Mouse (Mus musculus) midbrain, postnatal 0 days (tissue): ENCODE results near the gene Aarsd1. TPM values are rescaled to one million over a fixed set of nuclear protein-coding genes. Genes with fewer than 3 reads are reported as not detected.

Experiments
- ATAC-seq: fragments of 200-750 bp; cut with Nextera tagmentation; 2 replicates; pipeline ENCODE4 v1.8.0; 2017; ENCODE audit warnings: moderate number of reproducible peaks, mild to moderate bottlenecking, moderate TSS enrichment, moderate library complexity; ENCODE audit not compliant: low FRiP score
- DNase-seq: peaks from one replicate; pipeline ENCODE4 v3.0.0-alpha.2; 2015; ENCODE audit warnings: low spot score
- H3K27ac ChIP-seq: fragments of 300-500 bp; sonication (generic); 2 replicates; pipeline ENCODE4 v1.5.1; 2014; ENCODE audit warnings: low read depth, mild to moderate bottlenecking, low read length, mixed read lengths
- H3K27me3 ChIP-seq: fragments of 300-500 bp; sonication (generic); 2 replicates; pipeline ENCODE4 v1.6.1; 2014; ENCODE audit warnings: low read length, control low read depth, mixed read lengths; ENCODE audit not compliant: insufficient read depth
- H3K36me3 ChIP-seq: fragments of 300-500 bp; sonication (generic); 2 replicates; pipeline ENCODE4 v1.6.1; 2014; ENCODE audit warnings: low read length, control low read depth, mixed read lengths; ENCODE audit not compliant: insufficient read depth
- H3K4me1 ChIP-seq: fragments of 300-500 bp; sonication (generic); 2 replicates; pipeline ENCODE4 v1.6.1; 2014; ENCODE audit warnings: mild to moderate bottlenecking, control low read depth, antibody characterized with exemption, low read length, mixed read lengths; ENCODE audit not compliant: insufficient read depth
- H3K4me2 ChIP-seq: fragments of 300-500 bp; sonication (generic); 2 replicates; pipeline ENCODE4 v1.6.1; 2014; ENCODE audit warnings: low read depth, mild to moderate bottlenecking, low read length, mixed read lengths; ENCODE audit not compliant: poor library complexity, severe bottlenecking
- H3K4me3 ChIP-seq: fragments of 300-500 bp; sonication (generic); 2 replicates; pipeline ENCODE4 v1.5.1; 2014; ENCODE audit warnings: low read depth, mild to moderate bottlenecking, low read length, moderate library complexity
- H3K9ac ChIP-seq: fragments of 300-500 bp; sonication (generic); replicated peaks from 2 replicates; pipeline ENCODE4 v1.6.1; 2014; ENCODE audit warnings: mild to moderate bottlenecking, low read length, moderate library complexity, mixed read lengths; ENCODE audit not compliant: poor library complexity, severe bottlenecking
- H3K9me3 ChIP-seq: fragments of 300-500 bp; sonication (generic); 2 replicates; pipeline ENCODE4 v1.6.1; 2016; ENCODE audit warnings: low read length, control low read depth
- CTCF ChIP-seq: IDR thresholded peaks from 2 replicates; pipeline ENCODE4 v1.5.1; 2016; ENCODE audit warnings: antibody characterized with exemption, mild to moderate bottlenecking
- WGBS: fragments of 180-500 bp; shearing (Covaris S2); extraction: QIAGEN DNeasy Blood & Tissue Kit; methylation state at CpG from one replicate; pipeline ENCODE4 v1.1.7; 2014; 5-methylcytosine and 5-hydroxymethylcytosine counted together
- polyA plus RNA-seq: library from polyadenylated mRNA; unstranded; fragments of >200 nt; fragmentation: Nextera tagmentation; extraction: Ambion mirVana; gene quantifications from 2 replicates; pipeline ENCODE4 v1.2.1, GENCODE M21; 2015
- total RNA-seq: library from RNA; depleted of rRNA; stranded (reverse); fragments of >200 nt; gene quantifications from 2 replicates; pipeline ENCODE4 v1.2.3, GENCODE M21; 2014

The Aarsd1 gene
- total and polyA plus RNA-seq, 2 experiments from 2014 or later: 67.4 to 107 TPM

- no peak overlapping the region for H3K9ac ChIP-seq
- H3K36me3 ChIP-seq: peaks cover 48% of the 10 kb centered on the region
- H3K27me3 ChIP-seq: no peaks in the 10 kb centered on the region
- no peak for TF ChIP-seq CTCF
- H3K4me2 ChIP-seq: no peak overlapping the region
- H3K9me3 ChIP-seq: no peaks in the 10 kb centered on the region
- no peak overlapping the region for H3K4me3 ChIP-seq
- 92% methylated on average over 9 of the region's 9 CpGs for WGBS
- peaks cover under 1% of the 10 kb centered on the region for H3K4me1 ChIP-seq
- ATAC-seq (no peak), DNase-seq (no peak)
- no peak overlapping the region for H3K27ac ChIP-seq
Observed at GRCm38 (mm10) chr11:101431327-101431726, 13.9 kb upstream of the Aarsd1 start.

DNA sequence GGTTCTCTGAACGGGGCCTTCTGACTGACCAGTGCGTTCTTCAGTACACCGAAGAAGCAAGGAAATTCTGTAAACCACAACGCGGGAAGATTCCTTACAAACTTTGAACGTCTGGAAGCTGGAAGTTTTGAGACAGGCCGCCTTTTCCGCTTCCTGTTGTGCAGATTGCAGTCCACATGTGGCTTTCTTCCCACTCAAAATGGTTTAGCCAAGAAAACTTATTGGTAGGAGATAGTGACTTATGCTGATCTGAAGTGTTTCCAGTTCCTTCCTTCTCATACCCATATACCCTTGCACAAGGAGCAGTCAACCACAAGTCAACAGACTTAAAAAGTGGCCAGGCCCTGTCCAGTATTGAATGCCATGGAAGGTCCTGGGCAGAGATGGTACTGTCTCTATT is 8.8 kb upstream of the Aarsd1 start:
- Histone ChIP-seq H3K27ac (no peak overlapping the region), H3K36me3 (peaks cover 11% of the 10 kb centered on the region), H3K9ac (peak overlapping the region; percentile 84; the same call in 1 of the 2 replicates), H3K4me1 (peaks cover 13% of the 10 kb centered on the region), H3K9me3 (no peaks in the 10 kb centered on the region), H3K4me3 (peak overlapping the region; percentile 98), H3K4me2 (peak overlapping the region; percentile 81), H3K27me3 (no peaks in the 10 kb centered on the region)
- ATAC-seq (no peak), DNase-seq (no peak)
- WGBS: 66% methylated on average over 8 of the region's 8 CpGs
- no peak for TF ChIP-seq CTCF

DNA sequence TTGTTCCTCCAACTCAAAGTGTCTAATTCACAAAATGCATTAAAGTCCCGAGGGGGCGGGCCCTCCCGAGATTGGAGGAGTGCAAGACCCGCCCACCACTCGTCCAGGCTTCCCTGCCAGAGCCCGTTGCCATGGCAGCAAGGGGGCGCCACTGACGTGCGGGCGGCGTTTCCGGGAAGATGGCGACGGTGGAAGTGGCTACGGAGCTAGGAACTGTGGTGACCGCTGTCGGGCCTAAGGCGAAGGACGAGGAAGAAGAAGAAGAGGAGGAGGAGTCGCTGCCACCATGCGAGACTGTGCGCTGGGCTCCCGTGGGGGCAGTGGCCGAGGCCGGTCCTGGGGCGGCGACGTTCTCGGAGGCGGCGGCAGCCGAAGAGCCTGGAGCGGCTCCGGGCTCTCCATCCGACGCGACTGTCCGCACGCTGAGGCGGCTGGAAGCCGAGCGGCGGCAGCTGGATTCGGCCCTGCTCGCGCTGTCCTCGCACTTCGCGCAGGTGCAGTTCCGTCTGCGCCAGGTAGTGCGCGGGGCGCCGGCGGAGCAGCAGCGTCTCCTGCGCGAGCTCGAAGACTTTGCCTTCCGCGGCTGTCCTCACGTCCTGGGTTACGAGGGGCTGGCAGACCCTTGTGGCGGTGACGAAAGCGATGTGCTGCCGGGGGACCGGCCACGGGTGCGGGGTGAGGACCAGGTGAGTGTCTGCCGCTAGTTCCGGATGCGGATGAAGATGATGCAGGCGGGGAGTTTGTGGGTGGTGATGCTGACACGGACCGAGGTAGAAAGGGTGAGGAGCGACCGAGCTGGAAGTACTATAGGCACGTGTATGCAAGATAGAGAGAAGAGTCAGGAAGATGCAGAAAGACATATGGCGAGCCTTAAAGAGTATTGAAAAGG is 7.8 kb upstream of the Aarsd1 start, which contains the start of the genes Rundc1 and Ptges3l:
TSS of gene Rundc1 (plus strand) at position 161 of the 889 bp plus-strand sequence.
TSS of gene Ptges3l (minus strand) at position 409 of the 889 bp plus-strand sequence.
- Histone ChIP-seq H3K9ac (peak within 1 kb of the TSS; percentile 84), H3K4me3 (peak within 1 kb of the TSS; percentile 98), H3K4me1 (peaks cover 13% of the 10 kb centered on the region), H3K4me2 (peak within 1 kb of the TSS; percentile 81), H3K9me3 (no peaks in the 10 kb centered on the region), H3K27me3 (no peaks in the 10 kb centered on the region), H3K36me3 (peaks cover under 1% of the 10 kb centered on the region), H3K27ac (peak within 1 kb of the TSS; percentile 86)
- ATAC-seq (peak; percentile 96), DNase-seq (peak; percentile 97)
- WGBS: under 1% methylated on average over 81 of the region's 81 CpGs
- peak; percentile 71 for TF ChIP-seq CTCF

GRCm38 (mm10) chr11:101424105-101424851 is 6.9 kb upstream of the Aarsd1 start, which contains the start of gene Gm27029:
TSS of gene Gm27029 (minus strand) at chr11:101424796.
- DNase-seq: no peak
- H3K27me3 ChIP-seq: no peaks in the 10 kb centered on the region
- 7% methylated on average over 23 of the region's 23 CpGs for WGBS
- TF ChIP-seq CTCF: no peak
- peak within 1 kb of the TSS; percentile 81 for H3K4me2 ChIP-seq
- peaks cover 13% of the 10 kb centered on the region for H3K4me1 ChIP-seq
- ATAC-seq: peak; percentile 25; the same call in 1 of the 2 replicates
- H3K9ac ChIP-seq: peak within 1 kb of the TSS; percentile 84
- H3K36me3 ChIP-seq: no peaks in the 10 kb centered on the region
- no peaks in the 10 kb centered on the region for H3K9me3 ChIP-seq
- peak within 1 kb of the TSS; percentile 98 for H3K4me3 ChIP-seq
- peak within 1 kb of the TSS; percentile 86 for H3K27ac ChIP-seq

DNA sequence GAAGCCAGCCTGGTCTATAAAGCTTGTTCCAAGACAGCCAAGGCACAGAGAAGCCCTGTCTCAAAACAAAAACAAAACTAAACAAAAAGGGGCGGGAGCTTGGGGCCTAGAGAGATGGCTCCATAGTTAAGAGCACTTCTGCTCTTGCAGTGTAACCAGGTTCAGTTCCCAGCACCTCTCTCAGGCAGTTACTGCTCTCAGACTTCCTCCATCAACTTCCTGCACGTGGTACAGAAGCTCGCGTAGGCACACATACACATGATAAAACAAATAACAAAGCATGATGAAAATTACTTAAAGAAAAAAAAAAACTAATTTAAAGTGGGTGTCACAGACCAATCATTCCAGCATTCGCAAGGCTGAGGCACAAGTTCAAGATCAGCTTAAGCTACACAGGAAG is 2.7 kb upstream of the Aarsd1 start:
- H3K4me2 ChIP-seq: no peak overlapping the region
- no peaks in the 10 kb centered on the region for H3K36me3 ChIP-seq
- TF ChIP-seq CTCF: no peak
- no peak overlapping the region for H3K9ac ChIP-seq
- DNase-seq (no peak), ATAC-seq (no peak)
- H3K4me3 ChIP-seq: no peak overlapping the region
- H3K27me3 ChIP-seq: no peaks in the 10 kb centered on the region
- 89% methylated on average over 5 of the region's 5 CpGs for WGBS
- H3K27ac ChIP-seq: no peak overlapping the region
- peaks cover 6% of the 10 kb centered on the region for H3K4me1 ChIP-seq
- no peaks in the 10 kb centered on the region for H3K9me3 ChIP-seq
